Mouse (Mus musculus): ENCODE data around the gene Sik3. TPM values are rescaled to one million over a fixed set of nuclear protein-coding genes. Genes with fewer than 3 reads are reported as not detected.

The Sik3 gene
- 4.5 TPM for polyA plus RNA-seq (2017; shearing (Covaris generic))

GRCm38 (mm10) chr9:46012091-46013008 lies at the start of gene Sik3, which contains the start of gene Pafah1b2:
Gene Sik3 (plus strand): TSS chr9:46012820.
Gene Pafah1b2 (minus strand): TSS chr9:46012690.

GRCm38 (mm10) chr9:46228491-46228890 lies 215.9 kb downstream of the Sik3 start, which contains the start of gene Apoa1:
Gene Apoa1 (plus strand): TSS chr9:46228580.

GRCm38 (mm10) chr9:46235596-46235648 lies 222.8 kb downstream of the Sik3 start, which contains the start of gene Apoc3:
Gene Apoc3 (minus strand): TSS chr9:46235636.

GRCm38 (mm10) chr9:46240526-46241153 lies 228.0 kb downstream of the Sik3 start, which contains the start of gene Apoa4:
Gene Apoa4 (plus strand): TSS chr9:46240696.

GRCm38 (mm10) chr9:46268343-46268873 lies 255.8 kb downstream of the Sik3 start, which contains the start of gene Apoa5:
Gene Apoa5 (plus strand): TSS chr9:46268633.

GRCm38 (mm10) chr9:46272677-46273454 lies 260.2 kb downstream of the Sik3 start, which contains the start of gene Zpr1:
Gene Zpr1 (plus strand): TSS chr9:46273064.

Other genes with a start within 250 kb of the Sik3 start
- gene Cep164, start 184.1 kb upstream of the Sik3 start, polyA plus RNA-seq (2017; shearing (Covaris generic)), result 25.5 TPM
- 6.0 TPM for gene Bace1, start 174.2 kb upstream of the Sik3 start, polyA plus RNA-seq (2017; shearing (Covaris generic))
- 51.4 TPM for gene Pcsk7, start 106.3 kb upstream of the Sik3 start, polyA plus RNA-seq (2017; shearing (Covaris generic))
- 44.9 TPM for gene Rnf214, start 105.9 kb upstream of the Sik3 start, polyA plus RNA-seq (2017; shearing (Covaris generic))
- gene Tagln, start 76.8 kb upstream of the Sik3 start, polyA plus RNA-seq (2017; shearing (Covaris generic)), result 2.5 TPM
- 43.7 TPM for gene Sidt2, start 57.6 kb upstream of the Sik3 start, polyA plus RNA-seq (2017; shearing (Covaris generic))
- gene Pafah1b2, start 130 bp upstream of the Sik3 start, polyA plus RNA-seq (2017; shearing (Covaris generic)), result 47.6 TPM
- gene Apoa1, start 215.8 kb downstream of the Sik3 start, polyA plus RNA-seq (2017; shearing (Covaris generic)), result not detected
- not detected for gene Apoc3, start 222.8 kb downstream of the Sik3 start, polyA plus RNA-seq (2017; shearing (Covaris generic))
- not detected for gene Apoa4, start 227.9 kb downstream of the Sik3 start, polyA plus RNA-seq (2017; shearing (Covaris generic))

All from CD4-positive, CD25-positive, alpha-beta regulatory T cell, adult 9 weeks (primary cell).